Mouse (Mus musculus): ENCODE data around the gene Grid1. TPM values are rescaled to one million over a fixed set of nuclear protein-coding genes. Genes with fewer than 3 reads are reported as not detected.

Grid1 gene
- polyA plus RNA-seq, 1 experiment from 2014 or later, result 0.49 TPM

DNA sequence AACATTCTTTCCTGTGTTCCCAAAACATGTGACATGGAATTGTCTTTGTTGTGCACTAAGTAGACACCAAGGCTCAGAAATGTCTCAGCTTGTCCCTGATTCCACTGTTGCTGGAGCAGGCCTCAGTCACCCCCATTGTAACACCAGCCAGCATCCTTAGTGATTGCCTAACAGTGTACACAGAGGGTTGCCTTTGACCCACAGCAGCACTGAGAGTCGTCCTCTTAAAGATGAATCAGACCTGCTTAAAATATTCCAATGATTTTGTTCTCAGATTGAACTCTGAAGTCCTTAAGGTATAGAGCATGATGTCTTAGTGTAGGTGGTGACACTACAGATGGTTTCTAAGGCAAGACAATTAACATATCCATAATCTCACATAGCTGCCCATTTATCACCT is 354.0 kb downstream of the Grid1 start:
- Histone ChIP-seq H3K4me1 (replicated peaks; ENCODE audit: control insufficient read depth, insufficient read depth, low read length) (no peaks in the 10 kb centered on the region), H3K27ac (ENCODE audit: low read depth) (no peak overlapping the region), H3K4me2 (ENCODE audit: low read length) (no peak overlapping the region), H3K9me3 (ENCODE audit: control insufficient read depth, low read length) (no peaks in the 10 kb centered on the region), H3K27me3 (replicated peaks; ENCODE audit: control insufficient read depth, insufficient read depth, low read length) (no peaks in the 10 kb centered on the region), H3K4me3 (ENCODE audit: low read depth, low read length) (no peak overlapping the region), H3K9ac (ENCODE audit: low read length) (no peak overlapping the region), H3K36me3 (ENCODE audit: control insufficient read depth, insufficient read depth, low read length) (no peaks in the 10 kb centered on the region)
- DNase-seq (ENCODE audit: low spot score), result no peak
- WGBS, result 61% methylated on average over 1 of the region's 1 CpGs
- no peak for ATAC-seq (replicated peaks; ENCODE audit: low FRiP score, low TSS enrichment, low read depth)

GRCm38 (mm10) chr14:35176021-35176420 is 356.1 kb downstream of the Grid1 start:
- WGBS, result 96% methylated on average over 3 of the region's 3 CpGs
- no peaks in the 10 kb centered on the region for H3K27me3 ChIP-seq (replicated peaks; ENCODE audit: control insufficient read depth, insufficient read depth, low read length)

DNA sequence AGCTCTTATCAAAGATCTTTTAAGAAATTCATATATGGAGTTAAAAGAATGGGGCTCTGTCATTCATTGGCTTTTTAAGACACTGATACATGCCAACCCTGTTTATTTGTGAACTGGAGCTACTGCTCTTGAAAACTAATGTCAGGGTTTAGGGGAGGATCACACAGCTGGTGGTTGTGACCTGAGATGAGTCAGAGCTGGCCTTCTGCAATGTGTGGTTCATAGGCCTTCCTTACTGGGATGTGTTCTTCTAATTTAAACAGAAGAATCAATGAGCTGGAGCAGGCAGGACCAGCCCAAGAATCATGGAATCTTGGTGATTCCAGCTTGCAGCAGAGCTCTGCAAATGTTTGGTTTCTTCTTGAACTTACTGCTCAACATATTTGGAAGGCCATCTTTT is 359.2 kb downstream of the Grid1 start:
- no peak for DNase-seq (ENCODE audit: low spot score)

More at GRCm38 (mm10) chr14:35176021-35176420, 356.1 kb downstream of the Grid1 start:
- DNase-seq (ENCODE audit: low spot score), result no peak
- Histone ChIP-seq H3K9me3 (ENCODE audit: control insufficient read depth, low read length) (no peaks in the 10 kb centered on the region), H3K4me1 (replicated peaks; ENCODE audit: control insufficient read depth, insufficient read depth, low read length) (no peaks in the 10 kb centered on the region), H3K9ac (ENCODE audit: low read length) (no peak overlapping the region), H3K4me2 (ENCODE audit: low read length) (no peak overlapping the region), H3K4me3 (ENCODE audit: low read depth, low read length) (no peak overlapping the region), H3K27ac (ENCODE audit: low read depth) (no peak overlapping the region), H3K36me3 (ENCODE audit: control insufficient read depth, insufficient read depth, low read length) (no peaks in the 10 kb centered on the region)
- no peak for ATAC-seq (replicated peaks; ENCODE audit: low FRiP score, low TSS enrichment, low read depth)

GRCm38 (mm10) chr14:35185399-35185798 is 365.5 kb downstream of the Grid1 start:
- H3K27ac ChIP-seq (ENCODE audit: low read depth), result no peak overlapping the region
- 73% methylated on average over 1 of the region's 1 CpGs for WGBS
- no peak overlapping the region for H3K9ac ChIP-seq (ENCODE audit: low read length)
- no peak overlapping the region for H3K4me3 ChIP-seq (ENCODE audit: low read depth, low read length)
- H3K4me1 ChIP-seq (replicated peaks; ENCODE audit: control insufficient read depth, insufficient read depth, low read length), result no peaks in the 10 kb centered on the region
- DNase-seq (ENCODE audit: low spot score) (no peak), ATAC-seq (replicated peaks; ENCODE audit: low FRiP score, low TSS enrichment, low read depth) (no peak)
- H3K9me3 ChIP-seq (ENCODE audit: control insufficient read depth, low read length), result no peaks in the 10 kb centered on the region
- H3K36me3 ChIP-seq (ENCODE audit: control insufficient read depth, insufficient read depth, low read length), result no peaks in the 10 kb centered on the region
- no peaks in the 10 kb centered on the region for H3K27me3 ChIP-seq (replicated peaks; ENCODE audit: control insufficient read depth, insufficient read depth, low read length)
- no peak overlapping the region for H3K4me2 ChIP-seq (ENCODE audit: low read length)

More for the DNA sequence above, 359.2 kb downstream of the Grid1 start:
- no peak overlapping the region for H3K27ac ChIP-seq (ENCODE audit: low read depth)
- no peak overlapping the region for H3K4me2 ChIP-seq (ENCODE audit: low read length)
- no peak overlapping the region for H3K4me3 ChIP-seq (ENCODE audit: low read depth, low read length)
- H3K9me3 ChIP-seq (ENCODE audit: control insufficient read depth, low read length), result no peaks in the 10 kb centered on the region
- no peak overlapping the region for H3K9ac ChIP-seq (ENCODE audit: low read length)
- H3K4me1 ChIP-seq (replicated peaks; ENCODE audit: control insufficient read depth, insufficient read depth, low read length), result no peaks in the 10 kb centered on the region
- H3K36me3 ChIP-seq (ENCODE audit: control insufficient read depth, insufficient read depth, low read length), result no peaks in the 10 kb centered on the region
- no peaks in the 10 kb centered on the region for H3K27me3 ChIP-seq (replicated peaks; ENCODE audit: control insufficient read depth, insufficient read depth, low read length)
- no peak for ATAC-seq (replicated peaks; ENCODE audit: low FRiP score, low TSS enrichment, low read depth)

- no peak for ATAC-seq (replicated peaks; ENCODE audit: low FRiP score, low TSS enrichment, low read depth)
- WGBS, result 86% methylated on average over 6 of the region's 6 CpGs
These were observed 372.3 kb downstream of the Grid1 start for GRCm38 (mm10) chr14:35192256-35192655.

DNA sequence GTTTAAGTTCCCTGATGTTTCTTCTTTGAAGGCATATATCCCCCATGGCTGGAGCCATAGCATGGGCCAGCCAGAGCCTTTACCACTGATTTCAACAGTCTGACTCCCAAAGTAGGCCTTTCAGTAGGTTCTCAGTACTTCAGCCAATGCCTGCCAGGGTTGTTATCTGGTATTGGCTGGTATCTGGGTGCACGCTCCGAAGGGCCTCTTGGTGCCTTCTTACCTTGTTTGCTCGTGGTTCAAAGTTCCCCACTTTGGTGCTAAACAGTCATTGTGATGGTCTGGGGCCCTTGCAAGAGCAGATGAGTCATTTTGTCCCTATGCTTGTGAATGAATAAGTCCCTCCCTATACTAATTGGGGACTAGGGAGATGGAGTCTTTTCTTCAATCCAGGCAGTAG is 377.5 kb downstream of the Grid1 start:
- no peak overlapping the region for H3K27ac ChIP-seq (ENCODE audit: low read depth)
- 68% methylated on average over 3 of the region's 3 CpGs for WGBS
- no peaks in the 10 kb centered on the region for H3K9me3 ChIP-seq (ENCODE audit: control insufficient read depth, low read length)
- no peak overlapping the region for H3K9ac ChIP-seq (ENCODE audit: low read length)
- no peaks in the 10 kb centered on the region for H3K4me1 ChIP-seq (replicated peaks; ENCODE audit: control insufficient read depth, insufficient read depth, low read length)
- ATAC-seq (replicated peaks; ENCODE audit: low FRiP score, low TSS enrichment, low read depth), result no peak; the same call in 1 of the 2 replicates
- no peaks in the 10 kb centered on the region for H3K36me3 ChIP-seq (ENCODE audit: control insufficient read depth, insufficient read depth, low read length)
- no peak overlapping the region for H3K4me2 ChIP-seq (ENCODE audit: low read length)
- H3K27me3 ChIP-seq (replicated peaks; ENCODE audit: control insufficient read depth, insufficient read depth, low read length), result no peaks in the 10 kb centered on the region
- DNase-seq (ENCODE audit: low spot score), result no peak
- H3K4me3 ChIP-seq (ENCODE audit: low read depth, low read length), result no peak overlapping the region

More at GRCm38 (mm10) chr14:35192256-35192655, 372.3 kb downstream of the Grid1 start:
- H3K4me2 ChIP-seq (ENCODE audit: low read length), result no peak overlapping the region
- H3K27me3 ChIP-seq (replicated peaks; ENCODE audit: control insufficient read depth, insufficient read depth, low read length), result no peaks in the 10 kb centered on the region
- no peaks in the 10 kb centered on the region for H3K4me1 ChIP-seq (replicated peaks; ENCODE audit: control insufficient read depth, insufficient read depth, low read length)
- H3K4me3 ChIP-seq (ENCODE audit: low read depth, low read length), result no peak overlapping the region
- DNase-seq (ENCODE audit: low spot score), result no peak
- no peaks in the 10 kb centered on the region for H3K36me3 ChIP-seq (ENCODE audit: control insufficient read depth, insufficient read depth, low read length)
- no peaks in the 10 kb centered on the region for H3K9me3 ChIP-seq (ENCODE audit: control insufficient read depth, low read length)
- no peak overlapping the region for H3K27ac ChIP-seq (ENCODE audit: low read depth)
- no peak overlapping the region for H3K9ac ChIP-seq (ENCODE audit: low read length)

DNA sequence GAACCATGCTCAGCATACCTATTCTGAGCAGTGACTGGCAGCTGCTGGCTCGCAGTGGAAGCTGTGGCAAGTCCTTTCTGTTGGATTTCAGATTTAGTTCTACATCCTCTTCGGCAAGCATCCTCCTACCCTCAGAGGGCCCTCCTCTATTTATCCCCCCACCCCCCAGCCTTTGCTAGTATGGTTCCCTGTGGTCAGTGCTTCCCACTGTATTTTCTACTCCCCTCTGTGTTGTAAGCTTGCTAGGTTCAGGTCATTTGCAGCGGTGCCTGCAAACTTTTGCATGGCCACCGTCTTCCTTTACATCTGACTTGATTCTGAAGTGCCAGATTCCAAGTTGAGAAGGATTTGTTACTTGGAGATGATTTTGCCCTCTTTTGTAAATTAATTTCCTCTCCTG is 378.5 kb downstream of the Grid1 start:
- no peak for DNase-seq (ENCODE audit: low spot score)

GRCm38 (mm10) chr14:35198899-35199298 is 379.0 kb downstream of the Grid1 start:
- WGBS, result 88% methylated on average over 6 of the region's 6 CpGs
- DNase-seq (ENCODE audit: low spot score) (no peak), ATAC-seq (replicated peaks; ENCODE audit: low FRiP score, low TSS enrichment, low read depth) (no peak)
- Histone ChIP-seq H3K4me2 (ENCODE audit: low read length) (no peak overlapping the region), H3K9me3 (ENCODE audit: control insufficient read depth, low read length) (no peaks in the 10 kb centered on the region), H3K4me3 (ENCODE audit: low read depth, low read length) (no peak overlapping the region), H3K4me1 (replicated peaks; ENCODE audit: control insufficient read depth, insufficient read depth, low read length) (no peaks in the 10 kb centered on the region), H3K27me3 (replicated peaks; ENCODE audit: control insufficient read depth, insufficient read depth, low read length) (no peaks in the 10 kb centered on the region), H3K27ac (ENCODE audit: low read depth) (no peak overlapping the region), H3K36me3 (ENCODE audit: control insufficient read depth, insufficient read depth, low read length) (no peaks in the 10 kb centered on the region), H3K9ac (ENCODE audit: low read length) (no peak overlapping the region)

More for the DNA sequence above, 378.5 kb downstream of the Grid1 start:
- no peak overlapping the region for H3K27ac ChIP-seq (ENCODE audit: low read depth)
- no peaks in the 10 kb centered on the region for H3K36me3 ChIP-seq (ENCODE audit: control insufficient read depth, insufficient read depth, low read length)
- H3K4me3 ChIP-seq (ENCODE audit: low read depth, low read length), result no peak overlapping the region
- ATAC-seq (replicated peaks; ENCODE audit: low FRiP score, low TSS enrichment, low read depth), result no peak
- no peak overlapping the region for H3K4me2 ChIP-seq (ENCODE audit: low read length)
- H3K9ac ChIP-seq (ENCODE audit: low read length), result no peak overlapping the region
- no peaks in the 10 kb centered on the region for H3K4me1 ChIP-seq (replicated peaks; ENCODE audit: control insufficient read depth, insufficient read depth, low read length)
- H3K9me3 ChIP-seq (ENCODE audit: control insufficient read depth, low read length), result no peaks in the 10 kb centered on the region
- H3K27me3 ChIP-seq (replicated peaks; ENCODE audit: control insufficient read depth, insufficient read depth, low read length), result no peaks in the 10 kb centered on the region
- 81% methylated on average over 4 of the region's 4 CpGs for WGBS

- WGBS, result 54% methylated on average over 6 of the region's 6 CpGs
- H3K9ac ChIP-seq (ENCODE audit: low read length), result no peak overlapping the region
- ATAC-seq (replicated peaks; ENCODE audit: low FRiP score, low TSS enrichment, low read depth) (peak; percentile 68; the same call in 1 of the 2 replicates), DNase-seq (ENCODE audit: low spot score) (no peak)
- H3K4me2 ChIP-seq (ENCODE audit: low read length), result no peak overlapping the region
- no peaks in the 10 kb centered on the region for H3K36me3 ChIP-seq (ENCODE audit: control insufficient read depth, insufficient read depth, low read length)
- H3K9me3 ChIP-seq (ENCODE audit: control insufficient read depth, low read length), result no peaks in the 10 kb centered on the region
- no peaks in the 10 kb centered on the region for H3K4me1 ChIP-seq (replicated peaks; ENCODE audit: control insufficient read depth, insufficient read depth, low read length)
- H3K27ac ChIP-seq (ENCODE audit: low read depth), result no peak overlapping the region
- H3K4me3 ChIP-seq (ENCODE audit: low read depth, low read length), result no peak overlapping the region
- no peaks in the 10 kb centered on the region for H3K27me3 ChIP-seq (replicated peaks; ENCODE audit: control insufficient read depth, insufficient read depth, low read length)
These were observed 389.5 kb downstream of the Grid1 start for GRCm38 (mm10) chr14:35209444-35209843.
